Mouse (Mus musculus): ENCODE measurements around the gene Hykk.

DNA sequence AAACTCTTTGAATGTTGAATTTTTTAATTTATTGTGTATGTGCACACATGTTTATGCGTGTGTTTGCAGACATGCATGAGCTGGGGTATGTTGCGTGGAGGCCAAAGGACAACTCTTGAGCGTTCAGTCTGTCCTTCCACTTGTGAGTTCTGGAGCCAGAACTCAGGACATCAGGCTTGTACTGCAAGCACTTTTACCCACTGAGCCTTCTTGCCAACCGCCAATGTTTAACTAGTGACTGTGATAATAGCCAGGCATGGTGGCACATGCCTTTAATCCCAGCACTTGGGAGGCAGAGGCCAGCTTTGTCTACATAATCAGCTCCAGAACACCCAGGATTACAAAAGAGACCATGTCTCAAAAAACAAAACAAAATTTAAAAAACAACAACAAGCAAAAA, 25.0 kb downstream of the Hykk start:
- TF ChIP-seq ZNF384 (IDR thresholded peaks at IDR 0.05; ENCODE audit: low read depth, low read length) (no peak), CHD2 (IDR thresholded peaks at IDR 0.05; ENCODE audit: low read depth, low read length) (no peak)

Data from ES-E14 (cell line).